Comparison of ENCODE assay signal across 12 mouse cellular contexts in the genomic region with DNA sequence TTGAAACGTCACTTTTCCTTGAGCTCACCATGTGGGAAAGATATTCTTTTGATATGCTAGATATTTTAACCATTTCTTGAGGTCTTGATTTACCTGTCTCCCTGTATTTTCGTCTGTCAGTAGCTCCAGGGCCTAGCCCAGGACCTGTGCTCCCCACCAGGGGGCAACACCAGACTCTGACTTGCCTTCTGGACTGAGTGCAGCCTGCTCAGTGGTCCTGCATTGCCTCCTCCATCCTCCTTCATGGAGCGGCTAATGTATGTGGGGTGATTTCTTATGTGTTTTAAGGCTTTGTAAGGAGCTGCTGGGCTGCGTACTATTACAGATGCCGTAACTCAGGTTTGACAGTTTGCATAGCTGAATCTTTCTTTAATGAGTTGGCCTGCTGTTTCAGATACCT.
A peak's percentile ranks its signal among the peaks of the same experiment; 100 is the strongest.
DNase-seq lines count a peak whose midpoint lies in the region; ATAC-seq and TF ChIP-seq lines count a peak whose summit lies in the region.
"Had no signal": no experiment of that assay in that cellular context is flagged by ENCODE, and none has a peak within 500 bp of the region (broad histone marks: within the 10 kb centered on the region; RNA-seq: fewer than 3 reads in every experiment).

No protein-coding gene starts in this region.

- TF ChIP-seq CTCF in intestine, postnatal 0 days (IDR thresholded peaks at IDR 0.05; ENCODE audit: low read depth), result peak; percentile 52

- H3K4me3 ChIP-seq in intestine, postnatal 0 days (ENCODE audit: low read depth, low read length), result no peak overlapping the region
- no peak overlapping the region for H3K4me3 ChIP-seq in intestine, embryonic 15.5 days (replicated peaks)
- H3K4me3 ChIP-seq in embryonic facial prominence, embryonic 11.5 days (ENCODE audit: low read depth, low read length), result no peak overlapping the region
- H3K4me3 ChIP-seq: forebrain, embryonic 13.5 days; megakaryocyte, embryonic 14.5 days had no signal

- H3K9ac ChIP-seq in intestine, postnatal 0 days (ENCODE audit: low read depth, low read length), result no peak overlapping the region
- H3K9ac ChIP-seq in intestine, embryonic 15.5 days, result no peak overlapping the region
- no peak overlapping the region for H3K9ac ChIP-seq in embryonic facial prominence, embryonic 11.5 days (replicated peaks; ENCODE audit: low read length)
- H3K9ac ChIP-seq: forebrain, embryonic 13.5 days had no signal

- H3K27me3 ChIP-seq in intestine, postnatal 0 days (replicated peaks; ENCODE audit: control insufficient read depth, insufficient read depth, low read length), result no peaks in the 10 kb centered on the region
- H3K27me3 ChIP-seq in intestine, embryonic 15.5 days (replicated peaks), result no peaks in the 10 kb centered on the region
- H3K27me3 ChIP-seq in embryonic facial prominence, embryonic 11.5 days (ENCODE audit: control insufficient read depth, insufficient read depth, low read length), result no peaks in the 10 kb centered on the region
- H3K27me3 ChIP-seq: forebrain, embryonic 13.5 days; megakaryocyte, embryonic 14.5 days had no signal

- no peak overlapping the region for H3K27ac ChIP-seq in intestine, postnatal 0 days (ENCODE audit: low read depth, low read length)
- no peak overlapping the region for H3K27ac ChIP-seq in intestine, embryonic 15.5 days
- no peak overlapping the region for H3K27ac ChIP-seq in embryonic facial prominence, embryonic 11.5 days (replicated peaks; ENCODE audit: low read depth, low read length)
- H3K27ac ChIP-seq: forebrain, embryonic 13.5 days had no signal

- H3K4me1 ChIP-seq in intestine, postnatal 0 days (replicated peaks; ENCODE audit: control insufficient read depth, insufficient read depth, low read length), result no peaks in the 10 kb centered on the region
- no peaks in the 10 kb centered on the region for H3K4me1 ChIP-seq in intestine, embryonic 15.5 days (replicated peaks)
- H3K4me1 ChIP-seq in embryonic facial prominence, embryonic 11.5 days (ENCODE audit: control insufficient read depth, insufficient read depth, low read length), result no peaks in the 10 kb centered on the region
- H3K4me1 ChIP-seq: forebrain, embryonic 13.5 days had no signal

- 79% methylated on average over 5 of the region's 5 CpGs for WGBS in intestine, postnatal 0 days
- WGBS in intestine, embryonic 15.5 days, result 63% methylated on average over 5 of the region's 5 CpGs
- WGBS in embryonic facial prominence, embryonic 11.5 days, result 80% methylated on average over 5 of the region's 5 CpGs

- DNase-seq in retina, postnatal 1 day, result peak; percentile 11
- no peak for DNase-seq in retina, embryonic 14.5 days (ENCODE audit: low spot score)
- DNase-seq in embryonic facial prominence, embryonic 11.5 days (ENCODE audit: low spot score), result peak; percentile 35
- no peak for DNase-seq in adrenal gland, postnatal 4 days (ENCODE audit: low spot score in 2 of 2)
- no peak for DNase-seq in layer of hippocampus, postnatal 25 days (ENCODE audit: extremely low spot score in 1 of 2, low spot score in 1 of 2)
- DNase-seq: cerebellum, adult 2 months; right cerebral cortex, postnatal 14 days had no signal

- no peak for ATAC-seq in intestine, postnatal 0 days
- no peak for ATAC-seq in intestine, embryonic 15.5 days
- no peak for ATAC-seq in embryonic facial prominence, embryonic 11.5 days (replicated peaks; ENCODE audit: insufficient number of reproducible peaks, low FRiP score, low TSS enrichment, low read depth)
- ATAC-seq: activated CD4-positive, CD25-positive, alpha-beta regulatory T cell, adult 4 months; forebrain, embryonic 13.5 days had no signal

- H3K36me3 ChIP-seq in intestine, postnatal 0 days (ENCODE audit: control insufficient read depth, insufficient read depth), result no peaks in the 10 kb centered on the region
- no peaks in the 10 kb centered on the region for H3K36me3 ChIP-seq in intestine, embryonic 15.5 days
- no peaks in the 10 kb centered on the region for H3K36me3 ChIP-seq in embryonic facial prominence, embryonic 11.5 days (replicated peaks; ENCODE audit: control insufficient read depth, insufficient read depth, low read depth, low read length)

- H3K4me2 ChIP-seq in intestine, postnatal 0 days (replicated peaks; ENCODE audit: low read depth), result no peak overlapping the region
- no peak overlapping the region for H3K4me2 ChIP-seq in intestine, embryonic 15.5 days (replicated peaks)
- H3K4me2 ChIP-seq in embryonic facial prominence, embryonic 11.5 days (ENCODE audit: low read depth, low read length), result no peak overlapping the region
- H3K4me2 ChIP-seq: forebrain, embryonic 13.5 days had no signal

- H3K9me3 ChIP-seq in intestine, postnatal 0 days (ENCODE audit: control insufficient read depth), result no peaks in the 10 kb centered on the region
- H3K9me3 ChIP-seq in intestine, embryonic 15.5 days, result no peaks in the 10 kb centered on the region
- no peaks in the 10 kb centered on the region for H3K9me3 ChIP-seq in embryonic facial prominence, embryonic 11.5 days (replicated peaks; ENCODE audit: control insufficient read depth, low read length)
- H3K9me3 ChIP-seq: forebrain, embryonic 13.5 days; megakaryocyte, embryonic 14.5 days had no signal

Comparison
In these comparisons a context has a peak if more than half of its experiments do, and no peak if none do; other contexts are left out.
1. DNase-seq: peak in retina, postnatal 1 day (single experiment) and embryonic facial prominence, embryonic 11.5 days (single experiment); none in retina, embryonic 14.5 days (single experiment), adrenal gland, postnatal 4 days (0 of 2) and layer of hippocampus, postnatal 25 days (0 of 2).